Mouse (Mus musculus): ENCODE results near the gene Naga.

DNA sequence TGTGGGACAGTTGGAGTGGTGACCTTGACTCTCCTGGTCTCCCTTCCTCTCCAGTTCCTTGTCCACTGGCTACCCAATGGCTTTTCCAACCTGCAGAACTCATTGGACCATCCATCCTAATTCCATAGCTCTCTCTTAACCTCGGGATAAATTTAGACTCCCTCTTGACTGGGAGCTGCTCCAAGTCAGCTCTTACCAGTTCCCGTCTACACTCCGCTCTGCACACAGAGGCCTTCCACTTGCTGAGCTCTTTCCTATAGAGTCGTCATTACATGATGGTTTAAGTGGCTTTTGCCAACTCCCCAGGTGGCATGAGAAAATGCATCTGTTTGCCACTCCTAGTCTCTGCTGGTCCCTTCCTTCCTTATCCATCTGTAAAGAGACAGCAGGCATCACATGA, 58.1 kb downstream of the Naga start:
- no peak for TF ChIP-seq CTCF (IDR thresholded peaks at IDR 0.05; ENCODE audit: extremely low read depth, insufficient read length, insufficient replicate concordance, low read depth, low read length)
- no peak for TF ChIP-seq POLR2A (IDR thresholded peaks at IDR 0.05; ENCODE audit: low read depth, low read length)
